ENCODE assay signal across 24 mouse cellular contexts in genomic region chr11:44770989-44771564, GRCm38 (mm10).
DNase-seq lines count a peak whose midpoint lies in the region; ATAC-seq and TF ChIP-seq lines count a peak whose summit lies in the region.
"Had no signal": no experiment of that assay in that cellular context is flagged by ENCODE, and none has a peak within 500 bp of the region (broad histone marks: within the 10 kb centered on the region; RNA-seq: fewer than 3 reads in every experiment).

No protein-coding gene starts in this region.

- DNase-seq in heart, adult 11 months, result peak; percentile 71
- no peak for DNase-seq in heart, postnatal 10 days
- no peak for DNase-seq in heart, adult 9 months (ENCODE audit: low spot score in 2 of 2)
- DNase-seq in midbrain, embryonic 11.5 days (ENCODE audit: low spot score, missing footprints), result no peak
- DNase-seq in midbrain, postnatal 0 days (ENCODE audit: low spot score), result no peak
- DNase-seq: adrenal gland, adult 8-10 months; cerebellum, adult 2 months; cerebellum, postnatal 14 days; gastrocnemius, postnatal 10 days; kidney, adult 9 months; kidney, postnatal 10 days; thymus, adult 2 months; thymus, postnatal 4 days had no signal

- no peak for TF ChIP-seq CTCF in midbrain, postnatal 0 days (IDR thresholded peaks at IDR 0.05)

- ATAC-seq in heart, embryonic 14.5 days (ENCODE audit: insufficient number of reproducible peaks, insufficient read depth, low FRiP score, low read depth), result peak; percentile 37
- no peak for ATAC-seq in midbrain, embryonic 11.5 days (ENCODE audit: low FRiP score)
- ATAC-seq in midbrain, postnatal 0 days (ENCODE audit: low FRiP score), result no peak
- 0 out of 2 replicates have a peak, but pooled peaks have one; percentile 59 for ATAC-seq in limb, embryonic 12.5 days (ENCODE audit: insufficient number of reproducible peaks, insufficient read depth, low FRiP score, low TSS enrichment, low read depth)
- ATAC-seq: forebrain, embryonic 13.5 days; intestine, postnatal 0 days had no signal

- H3K9me3 ChIP-seq in heart, embryonic 14.5 days (ENCODE audit: control insufficient read depth, low read length), result no peaks in the 10 kb centered on the region
- H3K9me3 ChIP-seq in midbrain, embryonic 11.5 days (ENCODE audit: control insufficient read depth, low read length), result no peaks in the 10 kb centered on the region
- H3K9me3 ChIP-seq in midbrain, postnatal 0 days (ENCODE audit: low read length), result no peaks in the 10 kb centered on the region
- no peaks in the 10 kb centered on the region for H3K9me3 ChIP-seq in limb, embryonic 12.5 days
- H3K9me3 ChIP-seq: forebrain, embryonic 13.5 days; G1E; hindbrain, embryonic 10.5 days; lung, embryonic 15.5 days; midbrain, embryonic 12.5 days; neural tube, embryonic 12.5 days had no signal

- H3K4me2 ChIP-seq in heart, embryonic 14.5 days (ENCODE audit: low read length), result peak overlapping the region; percentile 25; the same call in 1 of the 2 replicates
- H3K4me2 ChIP-seq in midbrain, embryonic 11.5 days, result no peak overlapping the region
- H3K4me2 ChIP-seq in midbrain, postnatal 0 days (ENCODE audit: low read depth, low read length, poor library complexity, severe bottlenecking), result no peak overlapping the region
- H3K4me2 ChIP-seq in limb, embryonic 12.5 days, result no peak overlapping the region
- H3K4me2 ChIP-seq: forebrain, embryonic 13.5 days; liver, embryonic 11.5 days; lung, embryonic 15.5 days; midbrain, embryonic 12.5 days; neural tube, embryonic 12.5 days had no signal

- H3K9ac ChIP-seq in heart, embryonic 14.5 days (ENCODE audit: low read length), result no peak overlapping the region
- H3K9ac ChIP-seq in midbrain, embryonic 11.5 days (ENCODE audit: low read length), result no peak overlapping the region
- H3K9ac ChIP-seq in midbrain, postnatal 0 days (replicated peaks; ENCODE audit: low read length, poor library complexity, severe bottlenecking), result no peak overlapping the region
- H3K9ac ChIP-seq in limb, embryonic 12.5 days (replicated peaks), result no peak overlapping the region
- H3K9ac ChIP-seq: forebrain, embryonic 13.5 days; lung, embryonic 15.5 days; midbrain, embryonic 12.5 days; neural tube, embryonic 12.5 days had no signal

- H3K4me1 ChIP-seq in heart, embryonic 14.5 days (ENCODE audit: control insufficient read depth in 2 of 2, insufficient read depth in 2 of 2, low read length in 2 of 2), result peaks cover 10 to 14% of the 10 kb centered on the region in 2 experiments
- 0 out of 2 replicates have a peak, but pooled peaks cover 2% of the 10 kb centered on the region for H3K4me1 ChIP-seq in midbrain, embryonic 11.5 days (ENCODE audit: control insufficient read depth, insufficient read depth, low read length)
- no peaks in the 10 kb centered on the region for H3K4me1 ChIP-seq in midbrain, postnatal 0 days (ENCODE audit: insufficient read depth, low read length)
- peaks cover 14% of the 10 kb centered on the region; the same call in 1 of the 2 replicates for H3K4me1 ChIP-seq in limb, embryonic 12.5 days (replicated peaks)
- H3K4me1 ChIP-seq: lung, embryonic 15.5 days had no signal

- H3K27me3 ChIP-seq in heart, embryonic 14.5 days (ENCODE audit: control insufficient read depth, insufficient read depth, low read length), result no peaks in the 10 kb centered on the region
- H3K27me3 ChIP-seq in midbrain, embryonic 11.5 days (ENCODE audit: control insufficient read depth, insufficient read depth, low read length), result no peaks in the 10 kb centered on the region; the same call in 1 of the 2 replicates
- no peaks in the 10 kb centered on the region for H3K27me3 ChIP-seq in midbrain, postnatal 0 days (ENCODE audit: insufficient read depth, low read length)
- no peaks in the 10 kb centered on the region for H3K27me3 ChIP-seq in limb, embryonic 12.5 days
- H3K27me3 ChIP-seq: lung, embryonic 15.5 days; neural tube, embryonic 12.5 days had no signal

- H3K36me3 ChIP-seq in heart, embryonic 14.5 days (ENCODE audit: control insufficient read depth, insufficient read depth, low read length), result no peaks in the 10 kb centered on the region
- H3K36me3 ChIP-seq in midbrain, embryonic 11.5 days (ENCODE audit: control insufficient read depth, insufficient read depth, low read length), result no peaks in the 10 kb centered on the region
- H3K36me3 ChIP-seq in midbrain, postnatal 0 days (ENCODE audit: insufficient read depth, low read length), result no peaks in the 10 kb centered on the region
- peaks cover 14% of the 10 kb centered on the region for H3K36me3 ChIP-seq in limb, embryonic 12.5 days
- H3K36me3 ChIP-seq: G1E; hindbrain, embryonic 10.5 days; lung, embryonic 15.5 days; midbrain, embryonic 12.5 days; neural tube, embryonic 12.5 days had no signal

- peak overlapping the region in 1 of 2 experiments; percentile 43; a peak in 3 of 4 replicates for H3K27ac ChIP-seq in heart, embryonic 14.5 days (replicated peaks in 1 of 2; ENCODE audit: control insufficient read depth in 1 of 2, insufficient read depth in 1 of 2, low read depth in 2 of 2, low read length in 2 of 2)
- H3K27ac ChIP-seq in midbrain, embryonic 11.5 days (ENCODE audit: low read depth, low read length), result 0 out of 2 replicates have a peak overlapping the region, but pooled peaks have one; percentile 3
- H3K27ac ChIP-seq in midbrain, postnatal 0 days (ENCODE audit: low read depth, low read length), result no peak overlapping the region
- no peak overlapping the region for H3K27ac ChIP-seq in limb, embryonic 12.5 days
- H3K27ac ChIP-seq: forebrain, embryonic 13.5 days; hindbrain, embryonic 10.5 days; lung, embryonic 15.5 days; midbrain, embryonic 12.5 days; neural tube, embryonic 12.5 days had no signal

- no peak overlapping the region for H3K4me3 ChIP-seq in heart, embryonic 14.5 days (ENCODE audit: control insufficient read depth in 1 of 2, insufficient read depth in 1 of 2, low read depth in 1 of 2, low read length in 2 of 2)
- H3K4me3 ChIP-seq in midbrain, embryonic 11.5 days (ENCODE audit: low read depth, low read length), result no peak overlapping the region
- H3K4me3 ChIP-seq in midbrain, postnatal 0 days (ENCODE audit: low read depth, low read length), result no peak overlapping the region
- H3K4me3 ChIP-seq in limb, embryonic 12.5 days (replicated peaks), result no peak overlapping the region
- H3K4me3 ChIP-seq: forebrain, embryonic 13.5 days; hindbrain, embryonic 10.5 days; lung, embryonic 15.5 days; midbrain, embryonic 12.5 days; myocyte; neural tube, embryonic 12.5 days had no signal

- intact Hi-C loops in heart, postnatal 10 days (cut with DNase I), result no loop called here

- WGBS in heart, embryonic 14.5 days, result 26% methylated on average over 11 of the region's 11 CpGs
- WGBS in midbrain, embryonic 11.5 days, result 86% methylated on average over 11 of the region's 11 CpGs
- WGBS in midbrain, postnatal 0 days, result 76% methylated on average over 11 of the region's 11 CpGs
- WGBS in limb, embryonic 12.5 days, result 62% methylated on average over 11 of the region's 11 CpGs

Comparison
In these comparisons a context has a peak if more than half of its experiments do, and no peak if none do; other contexts are left out.
1. ATAC-seq: peak in heart, embryonic 14.5 days (single experiment) and limb, embryonic 12.5 days (single experiment); none in midbrain, embryonic 11.5 days (single experiment) and midbrain, postnatal 0 days (single experiment).